Mouse (Mus musculus) hindlimb bud, embryonic 11.5 days (tissue): ENCODE measurements at regions not wholly inside any gene's neighbourhood (a gene's known extent, or its start where the extent isn't known, plus 50 kb on each side); places are given as distances from the start of the nearest gene placed in this dataset.

Source experiments
- DNase-seq: peaks from one replicate; pipeline ENCODE4 v3.0.0-alpha.2; 2012; ENCODE audit warnings: low read depth, low spot score; ENCODE audit errors: extremely low spot score

DNA sequence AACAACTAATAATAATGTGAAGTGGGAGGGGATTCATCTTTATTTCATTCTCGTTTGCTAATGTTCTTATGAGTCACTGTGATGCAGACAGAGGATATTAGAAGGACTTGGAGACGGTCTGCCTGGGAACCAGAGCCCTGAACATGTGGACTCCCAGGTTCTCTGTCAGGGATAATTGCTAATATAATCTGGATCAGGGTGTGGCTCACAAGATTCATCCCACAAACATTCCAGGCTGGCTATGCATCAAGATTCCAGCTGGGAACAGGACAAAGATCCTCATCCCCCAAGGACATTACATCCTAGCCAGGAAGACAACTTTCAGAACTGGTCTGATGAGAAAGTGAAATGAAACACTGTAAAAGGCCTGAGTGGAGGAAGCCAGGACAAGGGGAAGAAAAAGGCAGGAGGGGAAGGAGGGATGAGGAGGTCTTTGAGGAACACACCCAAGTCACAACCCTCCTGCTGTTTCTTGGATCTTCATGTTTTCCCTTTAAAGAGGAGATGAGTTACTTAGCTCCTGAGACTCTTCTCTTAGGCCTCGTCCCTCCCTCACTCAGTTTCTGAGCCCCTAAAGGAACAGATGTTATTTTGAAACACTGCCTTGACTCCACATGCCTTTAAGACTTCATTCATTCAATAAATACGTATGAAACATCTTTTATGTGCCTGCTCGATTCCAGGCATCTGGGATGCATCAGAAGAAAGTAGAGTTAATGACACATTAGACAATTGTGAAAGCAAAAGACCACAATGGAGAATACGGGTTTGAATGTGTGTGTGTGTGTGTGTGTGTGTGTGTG lies 360.9 kb downstream of the Efnb2 start:
- no peak for DNase-seq

DNA sequence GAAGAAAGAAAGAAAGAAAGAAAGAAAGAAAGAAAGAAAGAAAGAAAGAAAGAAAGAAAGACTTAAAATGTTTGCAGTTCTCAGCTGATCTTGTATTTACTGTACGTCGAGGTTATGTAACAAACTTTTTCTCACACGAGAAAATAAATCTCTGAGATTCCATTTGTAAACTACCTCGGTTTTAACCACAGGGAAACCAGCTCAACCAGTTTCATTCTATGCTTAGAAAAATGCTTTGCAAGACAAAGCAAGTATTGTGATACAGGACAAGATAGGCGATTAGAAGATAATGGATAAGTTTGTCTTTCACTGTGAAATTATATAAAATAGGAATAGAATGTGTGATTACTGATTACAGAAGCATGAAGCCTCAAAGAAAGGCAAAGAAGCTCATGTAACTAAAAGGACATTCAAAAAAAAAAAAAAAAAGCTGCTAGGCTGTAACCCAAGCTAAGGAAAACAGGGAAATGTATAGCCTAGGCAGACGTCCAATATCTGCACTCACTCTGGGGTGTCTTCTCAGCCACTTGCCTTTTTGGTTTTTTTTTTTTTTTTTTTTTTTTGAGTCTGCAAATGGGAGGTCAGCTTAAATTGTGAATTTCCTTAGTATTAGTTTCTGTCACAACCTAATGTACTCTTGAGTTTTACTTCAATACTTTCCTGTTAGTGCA lies 368.3 kb downstream of the Efnb2 start:
- DNase-seq: no peak

DNA sequence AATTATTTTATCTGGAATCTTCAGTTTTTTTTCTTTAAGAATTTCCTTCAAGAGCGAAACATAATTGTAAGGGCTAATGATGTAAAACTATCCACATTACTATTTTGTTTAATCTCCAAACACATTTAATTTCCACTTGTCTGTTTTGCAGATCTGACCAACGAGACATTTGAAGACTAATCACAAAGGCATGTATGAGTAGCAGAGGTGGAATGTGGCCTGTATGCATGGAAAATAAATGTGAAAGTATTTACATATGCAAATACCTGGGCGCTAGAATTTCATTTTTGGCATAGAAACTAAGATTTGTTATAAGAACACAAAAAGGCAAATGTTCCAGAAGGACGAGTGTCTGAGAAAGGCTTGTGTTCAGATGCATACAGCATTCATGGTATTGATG lies 375.2 kb downstream of the Efnb2 start:
- DNase-seq: no peak

DNA sequence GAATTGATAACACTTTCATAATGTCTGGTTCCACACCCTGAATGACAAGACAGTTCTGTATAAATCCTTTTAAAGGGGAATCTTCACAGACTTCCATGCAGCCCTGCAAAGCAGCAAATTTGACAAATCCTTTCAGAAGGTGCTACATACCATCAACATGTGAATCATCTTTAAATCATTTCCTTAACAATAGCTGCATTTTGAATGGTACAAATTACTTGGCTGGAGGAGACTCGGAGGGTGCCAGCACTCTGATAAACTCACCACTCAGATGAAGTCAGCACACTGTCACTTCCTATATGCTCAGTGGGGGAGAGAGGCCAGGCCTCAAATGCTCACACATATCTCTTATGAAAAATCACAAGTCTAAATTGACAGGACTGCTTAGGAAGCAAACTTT lies 386.1 kb downstream of the Efnb2 start:
- no peak for DNase-seq

DNA sequence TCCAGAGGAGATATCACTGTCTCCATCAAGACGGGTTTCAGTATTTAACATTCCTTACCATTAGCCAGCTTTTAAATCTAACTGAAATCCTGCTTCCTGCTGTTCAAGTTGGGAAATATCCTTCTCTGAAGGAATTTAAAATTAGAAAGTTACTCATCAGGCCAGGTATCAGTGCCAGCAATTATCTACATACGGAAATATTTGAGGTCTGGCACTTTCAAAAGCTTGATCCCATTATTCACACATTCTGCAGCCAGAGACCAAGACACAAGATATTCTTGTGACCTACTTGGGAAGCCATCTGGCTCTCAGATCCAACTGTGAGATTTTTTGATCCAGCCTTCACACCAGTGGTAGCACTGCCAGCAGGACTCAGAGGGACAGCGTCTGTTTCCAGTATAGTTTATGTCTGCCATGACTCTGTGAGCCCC lies 386.8 kb downstream of the Efnb2 start:
- DNase-seq: no peak

DNA sequence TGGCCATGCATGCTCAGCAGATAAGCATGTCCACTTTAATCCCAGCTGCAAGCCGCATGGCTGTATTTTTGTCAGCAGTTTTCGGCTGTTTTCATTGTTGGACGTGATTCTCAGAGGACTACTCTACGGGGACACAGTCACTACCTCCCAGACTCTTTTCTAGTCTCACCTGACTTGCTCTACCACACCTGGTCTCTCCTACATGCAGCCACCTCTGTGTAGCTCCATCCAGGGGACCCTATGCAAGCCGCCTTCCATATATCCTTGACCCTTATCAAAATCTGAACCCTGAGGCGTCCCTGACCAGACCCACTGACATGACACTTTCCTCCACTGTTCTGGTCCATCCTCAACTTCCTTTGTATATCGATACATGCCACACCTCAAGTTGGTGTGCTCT lies 402.2 kb downstream of the Efnb2 start:
- DNase-seq: no peak

DNA sequence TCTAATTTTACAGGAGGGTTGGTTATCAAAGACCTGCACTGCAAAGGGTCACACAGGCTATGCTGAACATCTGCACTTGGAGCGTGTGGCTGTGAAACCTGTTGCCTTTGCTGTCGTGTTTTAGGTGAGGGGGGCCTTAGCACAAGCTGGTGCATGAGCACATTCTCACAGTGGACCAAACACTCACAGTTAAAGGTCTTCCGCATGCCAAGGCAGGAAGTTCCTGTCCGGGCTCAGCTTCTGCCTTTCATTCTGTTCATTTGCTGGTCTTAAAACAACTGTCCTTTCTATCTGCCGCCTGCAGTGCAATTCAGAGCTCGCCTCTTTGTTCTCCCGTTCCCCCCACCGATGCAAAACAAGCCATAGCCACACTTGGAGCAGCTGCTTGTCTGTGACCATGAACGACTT lies 402.8 kb downstream of the Efnb2 start:
- no peak for DNase-seq

DNA sequence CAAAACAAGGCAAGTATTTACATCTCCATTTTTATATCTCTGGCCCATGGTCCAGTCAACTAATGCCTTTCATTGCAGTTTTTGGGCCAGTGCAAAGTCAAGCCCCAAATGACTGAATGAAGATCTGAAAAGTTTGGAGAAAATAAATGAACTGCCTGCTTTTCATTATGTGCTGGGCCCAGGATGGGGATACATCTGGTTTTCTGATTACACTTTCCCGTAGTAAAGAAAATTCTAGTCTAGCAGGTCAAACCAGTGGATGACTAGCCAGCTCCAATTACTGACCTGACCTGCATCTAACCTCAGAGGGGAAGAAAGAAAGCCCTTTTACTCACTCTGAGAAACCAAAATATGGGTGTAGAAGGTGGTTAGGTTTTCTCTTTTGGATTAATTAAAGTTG lies 404.7 kb downstream of the Efnb2 start:
- peak; percentile 63 for DNase-seq

DNA sequence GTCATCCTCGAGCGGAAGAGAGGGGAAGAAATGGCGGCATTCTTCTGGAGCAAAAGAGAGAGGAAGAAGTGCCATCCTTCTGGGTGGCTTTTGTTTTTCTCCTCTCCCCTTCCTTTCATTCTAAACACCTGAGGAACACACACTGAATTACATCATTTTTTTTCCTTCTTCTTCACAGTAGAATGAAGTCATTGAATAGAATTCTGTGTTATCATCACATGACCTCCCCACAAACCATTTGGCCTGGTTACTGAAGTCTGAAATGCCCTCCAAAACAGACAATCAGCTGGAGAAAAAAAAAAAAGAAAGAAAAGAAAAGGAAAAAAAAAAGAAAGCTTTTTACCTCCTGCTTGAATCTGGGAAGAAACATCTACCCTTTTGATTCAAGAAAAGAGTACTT lies 406.6 kb downstream of the Efnb2 start:
- no peak for DNase-seq

DNA sequence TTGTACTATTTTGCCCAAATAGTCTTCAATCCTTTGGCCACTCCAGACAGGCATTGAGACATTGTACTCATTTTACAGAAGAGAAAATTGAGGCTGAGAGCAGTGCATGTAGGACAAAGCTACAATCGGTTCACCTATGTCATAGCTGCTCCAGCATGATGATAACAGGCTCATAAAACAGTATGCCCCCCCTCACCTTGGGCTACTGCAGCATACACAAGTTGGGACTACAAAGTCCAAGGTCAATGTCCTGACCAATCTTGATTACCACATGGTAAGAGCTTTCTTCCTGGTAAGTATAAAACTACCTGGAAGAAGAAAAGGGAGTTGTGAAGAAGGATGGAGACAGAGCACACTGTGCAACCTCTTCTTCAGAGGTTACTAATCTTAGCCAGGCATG lies 416.4 kb downstream of the Efnb2 start:
- no peak for DNase-seq

DNA sequence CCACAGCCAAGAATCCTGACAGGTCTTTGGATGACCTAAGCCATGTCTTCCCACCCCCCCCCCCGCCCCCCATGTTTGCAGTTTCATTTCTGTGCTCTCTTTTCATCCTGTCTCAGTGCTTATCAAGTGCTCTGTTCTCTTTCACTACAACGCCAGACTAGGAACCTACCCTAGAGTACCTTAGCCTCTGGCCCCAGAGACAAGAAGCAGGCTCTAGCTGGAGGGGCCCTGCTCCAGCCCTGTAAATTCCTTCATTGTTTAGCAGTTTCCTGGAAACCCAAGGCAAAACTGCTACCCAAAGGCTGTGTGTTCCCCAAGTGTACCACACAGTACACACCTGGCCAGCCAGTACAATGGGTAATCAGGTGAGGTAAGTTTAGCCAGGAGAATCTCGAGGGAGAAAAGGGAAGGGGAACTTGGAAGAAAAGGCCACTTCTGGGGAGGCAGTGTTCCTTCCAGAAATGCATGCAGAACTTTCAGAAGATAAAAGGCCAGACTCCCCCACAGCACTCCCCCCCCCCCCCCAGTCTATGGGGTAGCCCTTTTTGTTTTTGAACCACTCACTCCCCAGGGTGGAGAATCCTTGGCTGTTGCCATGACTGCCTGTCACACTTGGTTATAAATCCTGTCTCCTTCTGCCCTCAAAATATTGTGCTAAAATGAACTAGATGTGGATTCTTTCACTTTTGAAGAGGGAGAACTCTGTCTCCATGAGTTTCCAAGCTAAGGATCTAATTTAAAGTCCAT lies 419.1 kb downstream of the Efnb2 start:
- no peak for DNase-seq

DNA sequence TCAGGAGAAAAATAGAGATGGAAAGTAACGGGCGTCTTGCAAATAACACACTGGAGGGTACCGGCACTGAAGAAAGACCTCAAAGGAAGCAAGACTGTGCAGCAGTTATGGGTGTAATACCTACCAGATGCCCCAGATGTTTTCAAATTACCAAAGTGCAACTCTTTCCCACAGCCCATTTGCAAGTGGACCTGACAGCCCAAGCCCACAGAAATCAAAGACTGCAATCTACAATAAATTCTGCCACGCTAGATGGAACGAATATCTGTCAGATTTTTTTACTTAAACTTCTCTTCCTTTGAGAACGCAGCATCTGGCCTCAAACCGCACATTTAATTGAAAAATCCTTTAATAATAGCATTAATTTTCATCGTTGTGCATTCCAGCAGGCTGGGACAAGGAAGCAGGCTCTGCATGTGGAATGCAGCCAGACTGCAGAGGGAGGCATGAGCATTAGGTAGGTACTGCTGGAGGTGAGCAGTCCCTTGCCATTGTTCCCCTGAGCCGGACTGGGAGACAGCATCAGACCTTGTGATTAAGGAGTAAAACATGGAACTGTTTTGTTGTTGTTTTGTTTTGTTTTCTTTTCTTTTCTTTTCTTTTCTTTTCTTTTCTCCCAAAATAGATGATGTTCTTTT lies 419.9 kb downstream of the Efnb2 start:
- DNase-seq: peak; percentile 67

DNA sequence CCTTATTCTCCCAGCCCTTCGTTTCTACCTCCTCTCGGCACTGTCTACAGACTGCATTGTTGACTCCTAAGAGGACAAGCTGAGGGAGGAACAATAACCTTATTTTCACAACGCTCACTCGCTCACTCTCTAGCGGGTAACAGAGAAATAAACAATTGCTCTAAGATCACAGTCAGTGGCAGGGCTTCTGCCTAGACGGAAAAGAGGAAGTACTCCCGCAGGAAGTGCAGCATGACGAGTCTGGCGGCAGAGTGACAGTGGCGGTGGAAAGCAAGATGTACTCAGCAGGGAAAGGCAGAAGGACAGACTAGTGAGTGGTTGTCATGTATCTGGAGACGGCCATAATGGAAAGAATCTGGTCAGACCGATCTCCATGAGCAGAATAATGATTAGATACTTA lies 421.6 kb downstream of the Efnb2 start:
- DNase-seq: no peak

DNA sequence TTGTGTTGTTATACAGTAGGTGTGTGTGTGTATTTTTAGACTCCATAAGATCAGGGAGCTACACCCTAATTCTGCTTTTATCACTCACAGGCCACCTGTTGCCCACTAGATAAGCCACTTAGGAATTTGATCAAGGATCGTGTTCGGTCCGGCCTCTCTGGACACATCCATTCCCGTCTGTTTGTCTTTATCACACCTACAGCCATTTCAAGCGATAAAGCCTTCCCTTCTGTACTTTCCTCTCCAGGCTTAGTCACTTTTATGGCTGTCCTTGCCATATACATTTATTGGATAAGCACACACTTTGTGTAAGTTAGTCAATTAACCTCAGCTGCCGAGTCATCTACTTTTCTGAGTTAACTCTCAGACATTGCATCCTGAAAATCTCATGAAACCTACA lies 423.0 kb downstream of the Efnb2 start:
- no peak for DNase-seq

DNA sequence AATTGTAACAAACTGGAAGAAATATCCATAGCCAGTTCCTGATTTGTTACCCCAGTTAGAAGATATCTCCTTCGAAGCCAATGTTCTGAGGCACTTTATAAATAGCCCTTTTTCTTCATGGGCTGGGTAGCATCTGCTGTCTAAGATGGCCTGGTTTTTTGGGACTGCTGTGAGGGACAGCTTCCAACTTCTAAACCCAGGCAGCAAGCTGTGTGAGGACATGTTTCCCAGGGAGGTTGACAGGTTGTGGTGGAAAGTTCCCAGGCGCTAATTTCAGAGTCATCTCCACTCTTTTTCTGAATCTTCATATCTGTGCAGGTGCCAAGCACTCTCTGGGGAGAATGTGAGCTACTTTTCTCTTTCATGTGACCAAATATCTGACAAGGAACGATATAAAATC lies 427.4 kb downstream of the Efnb2 start:
- no peak for DNase-seq

DNA sequence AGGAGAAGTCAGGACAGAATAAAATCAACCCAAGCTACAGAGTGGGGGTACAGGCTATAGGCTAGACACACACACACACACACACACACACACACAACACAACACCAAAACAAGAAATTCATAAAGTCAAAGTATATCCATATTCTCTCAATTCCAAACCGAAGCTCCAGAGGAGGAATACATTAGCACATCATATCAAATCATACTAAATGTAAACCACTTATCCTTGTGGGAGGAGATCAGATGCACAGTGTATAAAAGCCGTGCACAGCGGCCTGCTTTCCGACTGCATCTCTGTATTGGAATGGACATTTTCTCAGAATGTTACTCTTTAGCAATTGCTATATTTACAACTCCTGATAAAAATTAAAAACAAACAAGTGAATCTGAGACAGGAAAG lies 427.9 kb downstream of the Efnb2 start:
- no peak for DNase-seq

DNA sequence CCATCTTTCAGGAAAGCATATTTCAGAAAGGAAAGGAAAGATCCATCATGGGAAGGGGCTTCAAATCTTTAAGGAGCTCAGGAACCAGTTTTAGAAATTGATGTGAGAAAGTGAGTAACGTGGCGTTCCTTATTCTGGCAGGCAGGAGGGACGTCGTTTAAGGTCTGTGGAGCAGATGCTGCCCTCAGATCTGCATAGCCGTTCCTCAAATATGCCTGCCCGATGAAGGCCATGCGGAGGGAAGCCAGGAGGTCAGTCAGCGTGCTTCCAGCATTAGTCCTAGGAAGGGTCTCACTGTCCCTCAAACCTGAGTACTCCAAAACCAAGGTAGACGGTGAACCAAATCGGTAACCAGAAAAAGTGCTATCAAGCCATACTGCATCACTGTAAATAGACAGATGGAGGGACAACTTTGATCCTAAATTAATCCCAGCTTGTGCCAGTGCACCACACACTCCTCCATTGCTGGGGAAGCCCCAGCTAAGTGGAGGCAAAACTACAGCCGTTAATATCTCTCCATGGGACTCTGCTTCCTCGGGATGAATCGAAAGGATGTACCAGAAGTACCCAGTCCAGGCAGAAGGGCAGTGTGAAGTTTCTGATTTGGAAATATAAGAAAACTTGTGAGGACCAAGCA lies 428.9 kb downstream of the Efnb2 start:
- DNase-seq: no peak

DNA sequence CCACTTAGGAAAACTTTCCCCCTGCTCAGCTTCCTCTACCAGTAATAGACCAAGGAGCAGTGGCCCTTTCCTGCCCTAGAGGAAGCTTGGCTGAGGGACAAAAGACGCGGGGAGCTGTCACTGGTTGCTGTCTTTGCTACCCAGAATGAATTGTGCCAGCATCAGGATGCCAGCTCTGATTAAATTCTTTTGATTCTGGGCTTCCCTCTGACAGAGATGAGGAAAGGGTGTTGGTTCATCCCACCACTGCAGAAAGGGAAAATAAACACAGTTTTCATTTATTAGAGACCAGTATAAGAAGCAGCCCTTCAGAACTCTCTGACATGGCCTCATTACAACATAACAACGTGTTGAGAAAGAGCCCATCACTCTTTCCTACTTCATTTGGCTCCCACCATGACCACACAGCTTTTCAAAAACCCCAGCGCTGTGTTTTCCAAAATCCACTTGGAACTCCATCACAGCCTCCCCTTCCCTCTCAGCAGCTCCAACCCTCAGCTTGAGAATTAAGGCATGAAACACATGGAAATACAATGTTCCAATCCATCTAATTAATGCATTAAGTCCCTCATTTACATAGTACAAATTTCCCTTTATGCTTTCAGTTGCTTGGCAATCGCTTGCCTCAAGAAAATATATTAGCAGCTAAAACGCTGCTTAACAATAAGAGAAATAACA lies 429.6 kb downstream of the Efnb2 start:
- no peak for DNase-seq

DNA sequence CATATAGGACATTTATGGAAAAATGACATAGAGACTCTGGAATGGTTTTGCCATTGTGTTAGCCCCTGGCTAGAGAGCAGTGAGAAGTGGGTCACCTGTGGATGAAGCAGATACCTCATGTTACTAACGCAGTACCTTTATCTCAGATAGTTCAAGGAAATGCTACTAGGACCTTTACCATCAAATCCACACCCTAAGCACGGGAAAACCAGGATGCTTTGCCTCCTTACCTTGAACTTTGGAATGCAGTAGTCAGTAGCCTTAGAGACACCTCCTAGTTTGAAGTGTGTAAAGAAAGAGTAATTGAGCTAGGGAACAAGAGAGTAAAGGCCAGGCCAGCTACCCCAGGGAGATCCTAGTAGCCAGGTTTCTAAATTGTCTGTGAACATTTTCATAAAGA lies 435.0 kb downstream of the Efnb2 start:
- no peak for DNase-seq

DNA sequence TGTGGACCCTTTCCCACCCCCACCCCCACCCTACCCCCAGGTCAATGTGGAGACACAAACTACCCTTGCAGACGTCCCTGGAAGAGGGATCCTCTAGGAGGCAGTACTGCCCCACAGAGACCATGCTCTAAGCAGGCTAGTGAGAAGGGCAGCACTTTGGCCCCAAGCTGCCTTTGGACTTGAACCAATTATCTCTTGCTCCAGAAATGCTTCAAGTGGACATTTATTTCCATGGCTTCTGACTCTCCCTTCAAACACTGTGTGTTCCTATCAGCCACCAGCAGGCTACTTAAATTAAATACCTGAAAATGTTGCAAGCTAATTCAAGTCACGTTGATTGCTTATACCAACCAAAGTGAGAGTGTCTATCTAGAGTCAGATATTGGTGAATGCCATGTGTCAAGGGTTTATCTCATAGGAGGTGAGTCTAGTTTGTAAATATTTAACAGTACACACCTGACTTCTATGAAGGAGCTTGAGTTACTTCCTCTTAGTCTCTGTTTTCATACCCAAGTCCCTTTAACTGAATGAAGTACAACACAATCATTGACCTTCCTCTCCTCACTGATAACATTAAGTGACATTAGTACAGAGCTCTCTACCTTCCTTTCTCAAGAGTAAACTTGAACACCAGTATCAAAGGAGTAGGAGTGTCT lies 435.7 kb downstream of the Efnb2 start:
- no peak for DNase-seq
